Mouse (Mus musculus) ES-Bruce4 (cell line): ENCODE data around the gene Uroc1. TPM values are rescaled to one million over a fixed set of nuclear protein-coding genes. Genes with fewer than 3 reads are reported as not detected.

Experiments used
- H3K27ac ChIP-seq: 2 replicates; pipeline ENCODE4 v1.5.1; 2012; ENCODE audit warnings: low read length, inconsistent platforms; ENCODE audit not compliant: insufficient read depth
- H3K27me3 ChIP-seq: 2 replicates; pipeline ENCODE4 v1.6.1; 2012; ENCODE audit warnings: mild to moderate bottlenecking, low read length, inconsistent platforms; ENCODE audit not compliant: control insufficient read depth, poor library complexity, insufficient read depth, severe bottlenecking
- H3K36me3 ChIP-seq: 2 replicates; pipeline ENCODE4 v1.6.1; 2012; ENCODE audit warnings: inconsistent platforms, mild to moderate bottlenecking, low read length, moderate library complexity; ENCODE audit not compliant: control insufficient read depth, poor library complexity, insufficient read depth, severe bottlenecking
- H3K4me1 ChIP-seq: one replicate; pipeline ENCODE4 v1.8.1; 2011; ENCODE audit warnings: low read length; ENCODE audit not compliant: control insufficient read depth, insufficient read depth
- H3K4me3 ChIP-seq: 2 replicates; pipeline ENCODE4 v1.5.1; 2011; ENCODE audit warnings: low read depth, mild to moderate bottlenecking, low read length
- H3K9ac ChIP-seq: 2 replicates; pipeline ENCODE4 v1.6.1; 2012; ENCODE audit warnings: low read depth, mild to moderate bottlenecking, inconsistent platforms; ENCODE audit not compliant: poor library complexity, severe bottlenecking
- H3K9me3 ChIP-seq: replicated peaks from 2 replicates; pipeline ENCODE4 v1.6.1; 2012; ENCODE audit warnings: mild to moderate bottlenecking, low read length, inconsistent platforms; ENCODE audit not compliant: control insufficient read depth, poor library complexity, insufficient read depth, severe bottlenecking
- CTCF ChIP-seq: IDR thresholded peaks from one replicate; pipeline ENCODE4 v1.8.1; 2011; ENCODE audit warnings: low read depth, low read length
- EP300 ChIP-seq: IDR thresholded peaks from 2 replicates; pipeline ENCODE4 v1.6.1; 2011; ENCODE audit warnings: low read depth, low read length; ENCODE audit not compliant: insufficient read depth
- POLR2A ChIP-seq: IDR thresholded peaks from one replicate; pipeline ENCODE4 v1.8.1; 2011; ENCODE audit warnings: low read length; ENCODE audit not compliant: insufficient read depth
- polyA plus RNA-seq: library from polyadenylated mRNA; stranded (reverse); fragments of >200 nt; gene quantifications from 2 replicates; pipeline ENCODE4 v1.2.4, GENCODE M21; 2011; ENCODE audit warnings: low read depth; ENCODE audit not compliant: missing spikeins, insufficient read depth, insufficient read length

Gene Uroc1
- polyA plus RNA-seq, 1 experiment: not detected

DNA sequence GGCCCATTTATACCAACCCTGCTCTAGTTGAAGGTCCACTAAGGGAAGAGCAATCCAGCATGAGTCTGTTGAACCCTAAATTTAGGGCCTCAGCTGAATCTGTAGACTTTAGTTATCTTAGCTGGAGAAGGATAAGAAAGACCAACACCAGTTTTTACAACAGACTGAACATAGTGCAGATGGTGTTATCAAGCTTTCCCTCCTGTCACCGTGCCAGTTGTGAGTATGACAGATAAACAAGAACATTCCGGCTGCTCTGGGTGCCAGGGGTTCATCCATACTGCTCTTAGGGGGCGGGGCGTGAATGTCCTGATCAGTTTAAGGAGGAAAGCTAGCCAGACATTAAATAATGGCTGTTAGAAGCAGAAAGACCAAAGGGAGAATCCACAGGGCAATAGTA lies 41.6 kb downstream of the Uroc1 start:
- H3K4me1 ChIP-seq: no peaks in the 10 kb centered on the region
- no peak overlapping the region for H3K4me3 ChIP-seq
- peaks cover 25% of the 10 kb centered on the region for H3K36me3 ChIP-seq
- TF ChIP-seq EP300 (no peak), POLR2A (no peak), CTCF (no peak)
- H3K9me3 ChIP-seq: no peaks in the 10 kb centered on the region
- H3K27ac ChIP-seq: no peak overlapping the region
- H3K27me3 ChIP-seq: no peaks in the 10 kb centered on the region
- no peak overlapping the region for H3K9ac ChIP-seq

- Histone ChIP-seq H3K4me1 (no peaks in the 10 kb centered on the region), H3K4me3 (no peak overlapping the region), H3K36me3 (peaks cover 29% of the 10 kb centered on the region), H3K27ac (no peak overlapping the region), H3K9me3 (no peaks in the 10 kb centered on the region), H3K27me3 (no peaks in the 10 kb centered on the region), H3K9ac (no peak overlapping the region)
- no peak for TF ChIP-seq POLR2A
- no peak for TF ChIP-seq CTCF
Measured at GRCm38 (mm10) chr6:90377708-90378107, 44.6 kb downstream of the Uroc1 start.

GRCm38 (mm10) chr6:90381465-90381864 lies 48.4 kb downstream of the Uroc1 start:
- Histone ChIP-seq H3K27ac (no peak overlapping the region), H3K36me3 (peaks cover 16% of the 10 kb centered on the region), H3K9me3 (no peaks in the 10 kb centered on the region), H3K27me3 (no peaks in the 10 kb centered on the region), H3K4me3 (no peak overlapping the region), H3K9ac (no peak overlapping the region), H3K4me1 (no peaks in the 10 kb centered on the region)
- TF ChIP-seq EP300 (no peak), POLR2A (no peak), CTCF (no peak)

DNA sequence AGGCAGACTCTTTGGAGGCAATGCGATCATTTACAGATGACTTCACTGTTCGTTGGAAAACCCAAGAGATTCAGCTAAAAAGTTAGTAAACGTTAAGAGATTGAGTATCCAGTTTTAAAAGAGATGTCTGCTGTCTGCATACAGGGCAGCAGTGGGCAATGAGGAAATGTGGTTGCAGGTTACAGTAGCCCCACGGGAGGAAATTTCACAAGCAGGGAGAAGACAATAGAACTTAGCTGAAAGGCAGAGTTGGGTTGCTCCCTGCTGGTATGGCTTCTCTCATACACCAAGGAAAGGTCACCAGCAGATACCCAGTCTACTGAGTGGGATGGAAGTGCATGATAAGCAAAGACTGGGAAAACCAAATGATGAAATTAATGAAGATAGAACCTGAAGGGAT lies 57.5 kb downstream of the Uroc1 start:
- H3K9me3 ChIP-seq: no peaks in the 10 kb centered on the region
- H3K27me3 ChIP-seq: no peaks in the 10 kb centered on the region
- no peak overlapping the region for H3K4me3 ChIP-seq
- no peaks in the 10 kb centered on the region for H3K4me1 ChIP-seq
- H3K36me3 ChIP-seq: no peaks in the 10 kb centered on the region
- no peak overlapping the region for H3K27ac ChIP-seq
- TF ChIP-seq POLR2A (no peak), EP300 (no peak), CTCF (no peak)
- no peak overlapping the region for H3K9ac ChIP-seq

DNA sequence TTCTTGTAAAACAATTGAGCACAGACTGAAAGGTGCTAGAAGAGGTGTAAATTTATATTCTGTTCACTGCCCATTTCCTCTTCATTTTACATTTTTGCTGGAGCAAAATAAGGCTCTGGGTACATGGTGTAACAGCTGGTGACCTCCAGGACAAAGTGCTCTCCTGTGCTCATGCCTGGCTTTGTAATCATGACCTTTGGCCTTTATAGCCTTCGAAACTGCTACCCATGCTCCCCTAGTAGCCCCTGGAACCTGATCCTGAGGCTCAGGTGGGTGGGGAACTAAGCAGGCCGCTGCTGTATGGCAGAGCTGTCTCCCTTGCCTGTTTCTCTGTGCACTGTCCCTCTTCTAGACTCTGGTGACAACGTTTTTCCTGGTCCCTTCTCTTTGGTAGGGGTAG lies 60.9 kb downstream of the Uroc1 start:
- H3K9ac ChIP-seq: no peak overlapping the region
- no peaks in the 10 kb centered on the region for H3K9me3 ChIP-seq
- no peak overlapping the region for H3K27ac ChIP-seq
- no peaks in the 10 kb centered on the region for H3K36me3 ChIP-seq
- no peaks in the 10 kb centered on the region for H3K4me1 ChIP-seq
- no peak overlapping the region for H3K4me3 ChIP-seq
- no peaks in the 10 kb centered on the region for H3K27me3 ChIP-seq
- TF ChIP-seq POLR2A: no peak
- TF ChIP-seq CTCF: no peak
- TF ChIP-seq EP300: no peak

GRCm38 (mm10) chr6:90395751-90396150 lies 62.7 kb downstream of the Uroc1 start:
- TF ChIP-seq POLR2A (no peak), EP300 (no peak), CTCF (no peak)
- H3K27me3 ChIP-seq: no peaks in the 10 kb centered on the region
- no peak overlapping the region for H3K27ac ChIP-seq
- H3K36me3 ChIP-seq: no peaks in the 10 kb centered on the region
- no peak overlapping the region for H3K9ac ChIP-seq
- no peak overlapping the region for H3K4me3 ChIP-seq
- no peaks in the 10 kb centered on the region for H3K9me3 ChIP-seq
- no peaks in the 10 kb centered on the region for H3K4me1 ChIP-seq
